Mouse (Mus musculus) heart, embryonic 13.5 days (tissue): Measurements from ENCODE around the gene Gm5799. TPM values are rescaled to one million over a fixed set of nuclear protein-coding genes. Genes with fewer than 3 reads are reported as not detected.
"Not testable (repeated sequence)": the region's sequence is repeated elsewhere in the genome, so short reads cannot be mapped to it uniquely, and the experiment has no call there.

Source experiments
- ATAC-seq: fragments of 200-750 bp; cut with Nextera tagmentation; 2 replicates; pipeline ENCODE4 v1.8.0; 2017; ENCODE audit warnings: moderate TSS enrichment; ENCODE audit not compliant: insufficient number of reproducible peaks, low FRiP score, low TSS enrichment; ENCODE audit errors: extremely low read depth
- H3K27ac ChIP-seq: fragments of 300-500 bp; sonication (generic); replicated peaks from 2 replicates; pipeline ENCODE4 v1.5.1; 2015; ENCODE audit warnings: moderate library complexity, mild to moderate bottlenecking, inconsistent platforms
- H3K27me3 ChIP-seq: fragments of 300-500 bp; sonication (generic); replicated peaks from 2 replicates; pipeline ENCODE4 v1.6.1; 2015; ENCODE audit warnings: mild to moderate bottlenecking, inconsistent platforms
- H3K36me3 ChIP-seq: fragments of 300-500 bp; sonication (generic); 2 replicates; pipeline ENCODE4 v1.6.1; 2015; ENCODE audit warnings: mild to moderate bottlenecking, inconsistent platforms
- H3K4me1 ChIP-seq: fragments of 300-500 bp; sonication (generic); 2 replicates; pipeline ENCODE4 v1.6.1; 2015; ENCODE audit warnings: inconsistent platforms
- H3K4me2 ChIP-seq: fragments of 300-500 bp; sonication (generic); 2 replicates; pipeline ENCODE4 v1.6.1; 2015; ENCODE audit warnings: inconsistent platforms, mild to moderate bottlenecking, moderate library complexity
- H3K4me3 ChIP-seq: fragments of 300-500 bp; sonication (generic); 2 replicates; pipeline ENCODE4 v1.5.1; 2015; ENCODE audit warnings: moderate library complexity, mild to moderate bottlenecking, inconsistent platforms
- H3K9ac ChIP-seq: fragments of 300-500 bp; sonication (generic); 2 replicates; pipeline ENCODE4 v1.6.1; 2015; ENCODE audit warnings: inconsistent platforms, mild to moderate bottlenecking, moderate library complexity
- H3K9me3 ChIP-seq: fragments of 300-500 bp; sonication (generic); 2 replicates; pipeline ENCODE4 v1.6.1; 2016; ENCODE audit warnings: inconsistent platforms
- WGBS: fragments of 180-500 bp; shearing (Covaris S2); methylation state at CpG from one replicate; pipeline ENCODE4 v1.1.7; 2015; ENCODE audit warnings: mixed read lengths; 5-methylcytosine and 5-hydroxymethylcytosine counted together
- polyA plus RNA-seq: library from polyadenylated mRNA; unstranded; fragments of >200 nt; fragmentation: Nextera tagmentation; extraction: Ambion mirVana; gene quantifications from 2 replicates; pipeline ENCODE4 v1.2.1, GENCODE M21; 2015

The Gm5799 gene
- not detected in 2 replicates for polyA plus RNA-seq

DNA sequence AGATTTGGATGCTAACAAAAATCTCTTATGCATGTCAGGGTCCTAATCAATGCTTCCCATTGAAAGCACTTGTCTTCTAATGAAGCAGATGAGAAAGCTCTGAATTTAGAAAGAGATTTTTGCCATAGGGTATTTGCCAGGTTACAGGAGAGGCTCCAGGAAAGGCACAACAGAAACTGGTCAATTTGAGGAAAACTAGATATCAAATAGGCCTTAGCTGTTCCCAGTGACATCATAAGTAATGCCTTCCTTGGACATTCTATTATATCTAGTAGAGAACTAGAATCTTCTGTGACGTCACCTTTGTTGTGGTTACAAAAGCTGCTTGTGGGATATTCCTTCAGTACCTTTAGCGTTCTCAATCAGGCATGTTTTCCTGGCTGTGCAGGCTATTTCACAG is at the start of gene Gm5799:
Gm5799 (plus strand) TSS at position 301 of the 400 bp plus-strand sequence.
- not testable (repeated sequence) for H3K27me3 ChIP-seq, H3K4me1 ChIP-seq, ATAC-seq, H3K9me3 ChIP-seq, H3K9ac ChIP-seq, H3K36me3 ChIP-seq, H3K4me2 ChIP-seq, H3K4me3 ChIP-seq, H3K27ac ChIP-seq
- 72% methylated on average over 2 of the region's 2 CpGs for WGBS

DNA sequence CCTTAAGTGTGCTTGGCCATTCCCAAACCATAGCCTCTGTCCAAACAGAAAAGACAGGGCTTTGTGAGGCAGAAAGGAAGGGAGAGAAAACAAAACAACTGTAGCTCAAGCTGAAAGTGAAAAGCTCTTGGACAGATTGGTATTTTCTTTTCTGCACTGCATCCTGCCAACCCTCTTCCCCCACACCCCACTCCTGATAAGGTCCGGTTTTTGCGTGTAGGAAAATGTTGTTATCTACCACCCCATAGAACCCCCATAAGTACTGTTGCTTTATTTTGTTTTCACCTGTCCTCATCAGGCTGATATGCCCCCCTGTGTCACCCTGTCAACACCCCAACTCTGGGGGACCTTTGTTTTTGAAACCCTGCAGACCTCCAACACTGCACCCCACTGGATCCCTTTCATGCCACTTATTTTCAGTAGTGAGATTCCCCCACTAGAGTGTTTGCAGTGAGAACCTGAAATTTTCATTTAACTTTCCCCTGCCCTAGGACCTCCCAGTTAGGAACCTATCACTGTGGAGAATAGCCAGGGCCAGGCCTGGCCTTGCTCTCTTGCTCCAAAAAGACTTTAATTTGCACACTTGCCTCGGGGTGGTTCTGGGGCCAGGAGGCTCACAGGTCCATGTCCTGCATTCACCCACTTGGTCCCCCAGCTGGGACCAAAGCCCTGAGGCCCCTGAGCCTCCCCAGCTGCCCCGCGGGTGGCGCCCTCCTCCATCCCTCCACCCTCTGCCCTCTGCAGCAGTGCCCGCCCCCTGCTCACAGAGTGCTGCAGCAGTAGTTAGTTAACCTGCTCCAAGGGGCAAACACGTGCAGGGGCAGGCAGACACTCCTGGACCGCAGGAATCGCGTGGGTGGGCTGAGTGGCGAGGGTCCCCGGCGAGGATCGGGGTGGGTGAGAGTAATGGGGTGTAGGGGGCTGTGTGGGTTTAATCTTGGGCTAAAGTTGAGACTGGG is 12.0 kb upstream of the Gm5799 start:
- not testable (repeated sequence) for H3K9ac ChIP-seq, H3K9me3 ChIP-seq, ATAC-seq, H3K4me2 ChIP-seq, H3K27me3 ChIP-seq, H3K36me3 ChIP-seq, H3K4me3 ChIP-seq, H3K27ac ChIP-seq, H3K4me1 ChIP-seq
- 22% methylated on average over 14 of the region's 15 CpGs for WGBS

GRCm38 (mm10) chr14:43532011-43532383 is 11.4 kb upstream of the Gm5799 start:
- H3K9me3 ChIP-seq, H3K36me3 ChIP-seq, H3K4me3 ChIP-seq, H3K27me3 ChIP-seq, H3K4me1 ChIP-seq, H3K4me2 ChIP-seq, H3K9ac ChIP-seq, ATAC-seq, H3K27ac ChIP-seq: not testable (repeated sequence)
- WGBS: no CpG with 5 or more reads among the region's 6 CpGs

DNA sequence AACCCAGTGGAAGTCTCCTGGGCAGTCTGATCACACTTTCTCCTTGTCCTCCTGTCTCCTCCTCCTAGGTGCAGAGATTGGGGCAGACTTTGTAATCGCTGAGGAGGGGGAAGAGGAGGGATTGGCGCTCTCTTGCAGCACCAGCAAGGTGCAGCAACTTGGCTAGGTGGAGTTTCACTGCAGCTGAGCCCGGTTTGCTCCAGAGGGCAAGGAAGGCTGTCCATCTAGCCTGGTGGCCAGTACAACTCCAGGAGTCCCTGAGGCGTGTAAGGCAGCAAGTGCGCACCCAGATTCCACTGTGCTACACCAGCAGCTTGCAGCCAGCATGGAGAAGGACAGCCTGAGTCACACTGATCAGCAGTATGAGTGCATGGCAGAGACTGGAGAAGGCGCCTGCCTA is 11.0 kb upstream of the Gm5799 start:
- not testable (repeated sequence) for H3K9ac ChIP-seq, H3K4me2 ChIP-seq, H3K9me3 ChIP-seq, ATAC-seq, H3K27ac ChIP-seq, H3K36me3 ChIP-seq, H3K4me1 ChIP-seq, H3K4me3 ChIP-seq, H3K27me3 ChIP-seq
- whole genome bisulfite sequencing: 52% methylated on average over 3 of the region's 6 CpGs

GRCm38 (mm10) chr14:43538144-43538543 is 5.2 kb upstream of the Gm5799 start:
- H3K4me1 ChIP-seq, H3K4me2 ChIP-seq, H3K9me3 ChIP-seq, ATAC-seq, H3K27me3 ChIP-seq, H3K27ac ChIP-seq, H3K9ac ChIP-seq, H3K4me3 ChIP-seq, H3K36me3 ChIP-seq: not testable (repeated sequence)
- 66% methylated on average over 2 of the region's 2 CpGs for WGBS

DNA sequence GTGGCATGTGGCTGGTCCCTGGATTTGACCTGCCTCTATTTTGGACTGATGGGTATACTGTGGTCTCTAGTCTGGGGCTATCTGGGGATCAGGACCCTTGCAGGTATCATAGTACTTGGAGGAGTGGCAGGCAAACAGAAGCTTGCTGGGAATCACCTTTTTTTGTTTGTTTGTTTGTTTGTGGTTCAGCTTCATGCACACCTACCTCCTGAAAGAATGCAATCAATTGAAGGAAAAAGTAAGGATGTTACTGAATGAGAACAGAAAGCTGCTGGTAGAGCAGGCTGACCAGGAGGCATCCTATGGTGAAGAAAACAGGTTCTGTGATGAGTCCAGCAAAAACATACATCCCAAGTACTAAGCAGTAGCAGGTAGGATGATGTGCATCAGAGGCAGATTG is 2.9 kb downstream of the Gm5799 start:
- not testable (repeated sequence) for H3K36me3 ChIP-seq, ATAC-seq, H3K4me1 ChIP-seq, H3K4me3 ChIP-seq, H3K27ac ChIP-seq, H3K27me3 ChIP-seq, H3K9ac ChIP-seq, H3K4me2 ChIP-seq, H3K9me3 ChIP-seq

GRCm38 (mm10) chr14:43552271-43552670 is 8.9 kb downstream of the Gm5799 start:
- not testable (repeated sequence) for H3K9me3 ChIP-seq, H3K4me3 ChIP-seq, H3K27me3 ChIP-seq, H3K36me3 ChIP-seq, ATAC-seq, H3K4me1 ChIP-seq, H3K9ac ChIP-seq, H3K4me2 ChIP-seq, H3K27ac ChIP-seq
- 71% methylated on average over 2 of the region's 2 CpGs for WGBS

- not testable (repeated sequence) for H3K9ac ChIP-seq, H3K4me3 ChIP-seq, ATAC-seq, H3K27ac ChIP-seq, H3K27me3 ChIP-seq, H3K4me2 ChIP-seq, H3K4me1 ChIP-seq, H3K9me3 ChIP-seq, H3K36me3 ChIP-seq
- WGBS: 67% methylated on average over 4 of the region's 4 CpGs
Measured at GRCm38 (mm10) chr14:43577969-43578368, 34.6 kb downstream of the Gm5799 start.

- 75% methylated on average over 1 of the region's 2 CpGs for WGBS
- not testable (repeated sequence) for H3K4me2 ChIP-seq, H3K9ac ChIP-seq, H3K4me3 ChIP-seq, H3K27ac ChIP-seq, H3K4me1 ChIP-seq, H3K27me3 ChIP-seq, H3K36me3 ChIP-seq, ATAC-seq, H3K9me3 ChIP-seq
Measured at GRCm38 (mm10) chr14:43579046-43579445, 35.7 kb downstream of the Gm5799 start, which contains the start of gene Gm17654. Gene Gm17654 (minus strand): TSS chr14:43579146.

Other genes starting within 250 kb of the Gm5799 start
- not detected in 2 replicates for gene Gm8127, start 249.7 kb upstream of the Gm5799 start, polyA plus RNA-seq
- gene 1700001F09Rik, start 195.8 kb upstream of the Gm5799 start, polyA plus RNA-seq: not detected in 2 replicates
- gene Gm8138, start 127.2 kb upstream of the Gm5799 start, polyA plus RNA-seq: not detected in 2 replicates
- gene Gm17654, start 35.6 kb downstream of the Gm5799 start, polyA plus RNA-seq: not detected in 2 replicates
- not detected in 2 replicates for gene Gm10375, start 64.4 kb downstream of the Gm5799 start, polyA plus RNA-seq
- not detected in 2 replicates for gene Gm8165, start 133.6 kb downstream of the Gm5799 start, polyA plus RNA-seq
- 0.49 and 0.85 TPM in 2 replicates for gene Gm7324, start 154.3 kb downstream of the Gm5799 start, polyA plus RNA-seq
- gene Gm16506, start 183.9 kb downstream of the Gm5799 start, polyA plus RNA-seq: not detected in 2 replicates
- not detected in 2 replicates for gene Gm6526, start 204.3 kb downstream of the Gm5799 start, polyA plus RNA-seq
- gene Gm8180, start 241.2 kb downstream of the Gm5799 start, polyA plus RNA-seq: not detected in 2 replicates